Mouse (Mus musculus): ENCODE data around the gene Hspb9.

The Hspb9 gene

DNA sequence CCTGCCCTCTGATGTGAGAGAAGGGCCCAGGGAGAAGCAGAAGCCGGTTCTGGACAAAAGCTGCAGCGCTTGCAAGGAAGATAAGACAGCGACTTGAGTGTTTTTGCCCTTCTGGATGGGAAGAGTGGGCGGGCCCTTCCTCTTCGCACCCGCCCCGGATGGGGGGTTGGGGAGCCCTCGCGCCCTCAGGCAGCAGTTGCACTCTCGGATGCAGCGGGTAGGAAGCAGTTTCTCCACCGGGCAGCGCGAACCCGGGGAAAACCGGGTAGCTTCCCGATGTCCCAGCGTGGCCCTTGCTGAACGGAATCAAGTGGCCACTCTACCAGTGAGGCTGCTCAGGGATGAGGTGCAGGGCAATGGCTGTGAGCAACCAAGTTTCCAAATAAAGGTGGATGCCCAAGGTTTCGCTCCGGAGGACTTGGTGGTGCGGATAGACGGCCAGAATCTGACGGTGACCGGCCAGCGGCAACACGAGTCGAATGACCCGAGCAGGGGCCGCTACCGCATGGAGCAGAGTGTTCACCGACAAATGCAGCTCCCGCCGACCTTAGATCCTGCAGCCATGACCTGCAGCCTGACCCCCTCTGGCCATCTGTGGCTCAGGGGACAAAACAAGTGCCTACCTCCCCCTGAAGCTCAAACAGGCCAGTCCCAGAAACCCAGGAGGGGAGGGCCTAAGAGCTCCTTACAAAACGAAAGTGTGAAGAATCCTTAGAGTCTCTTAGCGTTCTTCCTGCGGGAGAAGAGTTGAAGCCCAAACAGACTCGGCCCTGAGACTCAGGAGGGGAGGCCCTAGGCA, at the start of gene Hspb9:
Gene Hspb9 (plus strand): TSS at position 116 of the 799 bp plus-strand sequence.
- DNase-seq, result no peak

DNA sequence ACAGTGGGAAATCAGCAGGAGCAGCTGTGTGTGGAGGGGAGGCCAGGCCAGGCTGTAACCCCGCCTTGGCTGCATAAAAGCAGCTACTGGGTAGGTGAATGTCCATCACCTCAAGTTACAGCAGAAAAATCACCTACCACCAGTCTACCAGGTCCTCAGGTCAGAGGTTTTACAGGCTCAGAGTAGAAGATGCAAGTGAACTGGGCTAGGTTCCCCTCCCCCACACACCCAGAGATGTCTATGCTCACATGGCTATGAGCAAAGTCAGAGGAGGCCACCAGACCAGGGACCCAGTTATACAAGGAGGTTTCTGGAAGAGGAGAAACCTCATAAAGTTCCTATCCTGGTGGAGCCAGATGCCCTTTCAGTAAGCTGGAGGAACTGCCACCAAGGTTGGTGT, 42.6 kb upstream of the Hspb9 start:
- DNase-seq, result no peak

DNA sequence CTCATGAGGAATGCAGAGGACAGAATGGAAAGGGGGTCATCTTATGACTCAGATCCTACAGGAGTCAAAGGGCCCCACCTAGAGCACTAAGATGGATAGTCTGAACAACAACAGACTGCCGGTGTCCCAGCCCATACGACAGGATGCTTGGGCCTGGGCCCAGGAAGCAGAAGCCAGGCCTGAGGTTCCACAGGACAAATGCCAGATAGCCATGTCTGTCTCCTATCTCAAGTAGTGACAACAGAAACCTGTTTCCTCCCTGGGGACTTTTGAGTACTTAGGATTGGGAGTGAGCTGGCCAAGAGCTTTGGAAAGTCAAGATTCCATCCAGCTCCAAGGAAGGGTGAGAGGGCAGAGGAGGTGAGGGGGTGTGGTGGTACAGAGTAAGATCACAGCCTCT, 41.7 kb upstream of the Hspb9 start:
- no peak for DNase-seq

GRCm38 (mm10) chr11:100673169-100673568, 40.5 kb upstream of the Hspb9 start:
- no peak for DNase-seq

- DNase-seq, result no peak
Measured at GRCm38 (mm10) chr11:100677810-100678209, 35.8 kb upstream of the Hspb9 start.

- DNase-seq, result no peak
Measured at GRCm38 (mm10) chr11:100681826-100682225, 31.8 kb upstream of the Hspb9 start.

- DNase-seq, result no peak
Measured at GRCm38 (mm10) chr11:100682526-100682925, 31.1 kb upstream of the Hspb9 start.

GRCm38 (mm10) chr11:100684084-100684483, 29.6 kb upstream of the Hspb9 start:
- no peak for DNase-seq

DNA sequence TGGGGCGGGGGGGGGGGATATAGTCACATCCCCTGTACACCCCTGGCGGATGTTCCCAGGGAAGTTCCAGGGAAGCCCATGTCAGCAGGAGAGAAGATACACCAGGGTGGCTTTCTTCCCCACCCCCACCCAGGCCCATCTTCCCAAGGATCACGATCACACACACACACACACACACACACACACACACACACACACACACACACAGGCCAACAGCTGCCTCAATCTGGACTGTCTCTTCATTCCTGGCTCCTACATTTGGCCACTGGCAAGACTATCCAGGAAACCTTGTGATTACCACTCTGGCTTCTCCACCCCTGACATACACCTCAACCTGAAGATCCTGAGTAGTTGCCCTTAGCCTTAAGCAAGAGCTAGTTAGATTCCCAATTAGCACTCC, 28.3 kb upstream of the Hspb9 start:
- no peak for DNase-seq

DNA sequence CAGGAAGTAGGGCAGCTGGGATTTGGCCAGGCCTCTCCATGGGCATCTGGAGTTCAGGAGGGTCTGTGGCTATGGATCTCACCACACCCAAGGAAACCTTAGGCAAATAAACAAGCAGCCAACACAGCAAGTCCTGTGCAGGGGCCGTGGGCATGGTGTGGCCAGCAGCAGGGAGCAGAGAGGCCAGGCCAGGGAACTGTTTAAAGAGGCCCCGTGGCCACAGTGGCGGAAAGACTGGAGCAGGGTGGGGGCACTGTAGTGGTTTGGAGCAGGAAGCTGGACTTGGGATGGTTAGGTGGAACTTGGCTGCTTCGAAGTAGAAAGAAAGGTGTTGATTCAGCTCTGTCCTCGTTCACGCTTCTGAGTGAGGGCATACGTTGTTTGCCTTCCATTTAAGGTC, 26.4 kb upstream of the Hspb9 start:
- no peak for DNase-seq

DNA sequence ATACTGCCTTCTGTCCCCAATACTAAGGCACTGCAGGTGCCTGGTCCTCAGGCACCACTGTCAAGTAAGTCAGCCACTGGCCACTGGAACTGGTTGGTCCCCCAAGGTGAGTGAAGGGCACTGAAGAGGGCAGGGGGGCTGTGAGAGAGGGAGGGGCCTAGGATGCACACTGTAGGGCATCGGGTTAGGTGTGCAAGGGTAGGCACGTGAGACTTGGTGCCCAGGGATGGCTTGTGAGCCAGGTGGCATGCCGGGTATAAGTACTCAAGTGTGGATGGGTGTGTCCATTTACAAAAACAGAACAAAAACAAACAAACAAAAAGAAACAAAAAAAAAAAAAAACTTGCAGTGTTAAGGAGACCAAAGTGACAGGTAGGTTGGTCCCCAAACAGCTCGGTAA, 25.2 kb upstream of the Hspb9 start:
- no peak for DNase-seq

DNA sequence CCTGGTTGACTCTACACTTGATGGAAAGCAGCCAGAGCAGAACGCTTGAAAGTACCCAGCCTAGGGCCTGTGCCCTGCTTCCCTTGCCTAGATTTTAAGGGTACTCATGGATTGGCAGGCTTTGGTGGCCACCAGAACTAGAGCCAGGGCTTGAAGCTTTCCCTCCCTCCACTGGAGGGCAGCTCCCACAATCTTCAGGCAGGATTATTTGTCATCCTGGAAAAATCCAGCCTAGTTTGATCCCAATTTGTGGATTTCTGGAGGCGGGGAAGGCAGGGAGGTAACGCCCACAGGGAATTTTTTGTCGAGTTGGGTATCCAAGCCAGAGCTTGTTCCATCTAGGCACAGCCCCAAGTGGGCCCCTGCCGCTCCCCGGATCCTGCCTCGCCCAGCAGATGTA, 23.3 kb upstream of the Hspb9 start:
- DNase-seq, result no peak

DNA sequence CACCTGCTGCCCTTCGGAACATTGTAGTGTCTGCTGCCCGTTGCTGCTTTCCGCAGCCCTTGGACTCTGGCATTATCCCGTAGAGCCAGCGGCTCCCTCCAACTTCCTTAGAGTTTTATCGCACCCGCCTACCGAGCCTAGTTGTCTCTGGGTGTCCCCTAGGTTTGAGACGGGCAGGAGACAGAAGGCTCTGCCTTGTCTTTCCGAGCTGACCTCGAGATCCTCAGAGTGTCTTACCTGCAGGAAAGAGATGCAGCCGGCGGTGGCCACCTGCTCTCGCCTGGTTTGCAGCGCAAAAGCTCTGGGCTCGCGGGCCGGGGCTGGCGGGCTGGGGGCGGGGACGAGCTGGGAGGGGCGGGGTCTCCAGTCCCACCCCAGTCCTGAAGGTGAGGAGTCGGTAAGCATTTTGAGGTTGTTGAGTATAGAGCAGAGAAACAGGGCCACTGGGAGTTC, 21.5 kb upstream of the Hspb9 start, which contains the start of gene Zfp385c:
Gene Zfp385c (minus strand): TSS at position 292 of the 453 bp plus-strand sequence.
- no peak for DNase-seq

DNA sequence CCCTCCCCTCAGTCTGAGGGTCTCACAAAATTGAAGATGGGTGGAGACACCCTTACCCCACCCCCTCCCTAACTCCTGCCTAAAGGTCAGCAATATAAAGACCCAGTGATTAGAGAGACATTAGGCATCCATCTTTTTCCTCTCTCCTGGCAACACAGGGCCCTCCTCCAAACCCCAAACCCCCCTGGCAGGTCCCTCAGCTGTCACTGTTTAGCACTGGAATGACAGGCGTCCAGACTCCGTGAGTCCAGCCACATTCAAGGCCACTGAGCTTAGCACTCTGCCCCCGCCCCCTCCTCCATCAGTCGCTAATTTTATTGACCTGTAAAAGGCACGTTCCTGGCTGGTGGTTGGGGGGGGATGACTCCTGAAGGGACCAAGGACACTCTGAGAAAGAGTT, 20.5 kb upstream of the Hspb9 start:
- DNase-seq, result no peak

- peak; percentile 63 for DNase-seq
Measured at GRCm38 (mm10) chr11:100694926-100695325, 18.7 kb upstream of the Hspb9 start.

DNA sequence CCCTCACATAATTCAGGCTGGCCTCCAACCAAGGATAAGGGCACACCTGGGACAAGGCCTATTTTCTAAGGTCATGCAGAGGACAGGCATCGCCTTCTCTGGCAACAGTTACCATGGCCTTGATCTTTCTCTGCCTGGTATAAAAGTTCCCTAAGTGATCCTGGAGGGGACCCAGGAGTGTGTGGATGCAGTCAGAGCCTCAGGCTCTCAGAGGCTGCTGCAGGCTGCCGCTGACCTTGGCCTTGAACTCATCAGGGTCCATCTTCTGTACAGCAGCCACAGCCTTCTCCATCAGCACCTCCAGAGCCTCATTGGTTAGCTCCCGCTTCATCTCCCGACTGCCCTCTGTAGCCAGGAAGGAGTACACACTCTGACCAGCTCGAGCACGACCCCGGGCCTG, 15.7 kb upstream of the Hspb9 start:
- DNase-seq, result no peak

- DNase-seq, result no peak
Measured at GRCm38 (mm10) chr11:100700710-100701109, 12.9 kb upstream of the Hspb9 start.

- DNase-seq, result no peak
Measured at GRCm38 (mm10) chr11:100701301-100701700, 12.3 kb upstream of the Hspb9 start.

DNA sequence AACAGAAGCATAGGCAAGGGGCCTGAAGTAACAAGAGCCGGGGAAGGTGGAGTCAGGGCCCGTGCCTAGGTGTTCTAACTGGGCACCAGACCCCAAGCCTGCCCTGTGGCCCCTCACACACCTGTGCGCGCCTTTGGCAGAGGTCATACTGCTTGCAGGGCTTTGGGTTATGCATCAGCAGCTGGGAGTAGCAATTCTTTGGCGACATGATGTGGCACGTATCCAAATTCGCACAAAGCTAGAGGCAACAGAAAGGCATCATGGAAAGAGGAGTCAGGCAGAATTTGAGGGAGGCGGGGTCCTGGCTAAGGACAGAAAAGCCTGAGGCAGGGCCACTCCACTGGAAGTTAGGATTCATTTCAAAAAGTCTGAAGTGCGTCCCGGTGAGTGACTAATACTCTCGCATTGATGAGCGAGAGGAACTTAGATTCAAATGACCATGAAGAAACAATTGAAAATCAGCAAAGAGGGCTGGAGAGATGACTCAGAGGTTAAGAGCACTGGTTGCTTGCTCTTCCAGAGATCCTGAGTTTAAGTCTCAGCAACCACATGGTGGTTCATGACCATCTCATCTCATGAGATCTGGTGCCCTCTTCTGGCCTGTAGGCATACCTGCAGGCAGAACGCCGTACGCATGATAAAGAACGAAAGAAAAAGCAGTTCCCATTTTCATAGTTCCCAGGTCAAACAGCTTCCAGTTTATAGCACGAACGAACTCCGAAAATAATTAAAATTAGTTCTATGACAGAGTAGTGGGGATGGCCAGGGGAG, 11.4 kb upstream of the Hspb9 start:
- DNase-seq, result peak; percentile 49

- DNase-seq, result no peak
Measured at GRCm38 (mm10) chr11:100702906-100703305, 10.7 kb upstream of the Hspb9 start.

GRCm38 (mm10) chr11:100703366-100703765, 10.3 kb upstream of the Hspb9 start:
- no peak for DNase-seq

DNA sequence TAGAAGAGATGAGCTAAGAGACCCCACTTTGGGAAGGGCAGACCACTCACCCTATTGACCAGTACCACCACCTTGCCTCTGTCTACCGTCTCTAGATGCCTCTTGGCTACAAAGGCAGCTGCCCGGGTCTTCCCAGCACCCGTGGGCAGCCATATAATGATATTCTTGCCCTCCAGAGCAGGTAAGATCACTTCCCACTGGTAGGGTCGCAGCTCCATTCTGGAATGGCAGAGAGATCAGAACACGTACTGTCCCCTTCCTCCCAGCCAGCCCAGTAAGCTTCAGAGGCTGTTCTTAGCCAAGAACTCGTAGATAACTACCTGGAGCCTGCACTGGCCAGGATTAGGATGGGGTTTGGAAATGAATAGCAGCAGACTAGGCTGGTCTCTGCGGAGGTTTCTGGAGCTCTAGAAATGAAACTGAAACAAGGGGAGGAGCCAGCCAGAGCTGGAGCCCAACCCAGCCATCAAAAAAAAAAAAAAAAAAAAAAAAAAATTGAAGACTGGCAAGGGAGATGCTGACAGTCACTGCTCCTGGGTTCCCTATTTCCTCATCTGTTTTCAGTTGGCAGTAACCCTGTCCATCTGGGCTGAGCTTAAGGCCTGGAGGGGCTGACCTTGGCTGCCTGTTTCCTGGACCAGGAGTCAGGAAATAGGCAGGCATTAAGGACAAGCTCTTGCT, 9.7 kb upstream of the Hspb9 start, which contains the start of gene Dhx58:
Gene Dhx58 (minus strand): TSS at position 421 of the 681 bp plus-strand sequence.
- DNase-seq, result no peak

- no peak for DNase-seq
Measured at GRCm38 (mm10) chr11:100705095-100705747, 8.4 kb upstream of the Hspb9 start.

Data from cerebellum, adult 11 months (tissue).